Mouse (Mus musculus): ENCODE measurements around the gene Chrna1.
"Not testable (repeated sequence)": the region's sequence is repeated elsewhere in the genome, so short reads cannot be mapped to it uniquely, and the experiment has no call there.

The Chrna1 gene

GRCm38 (mm10) chr2:73557956-73558355 lies 22.2 kb downstream of the Chrna1 start:
- CTCF ChIA-PET: no interaction called here

GRCm38 (mm10) chr2:73557061-73557460 lies 23.1 kb downstream of the Chrna1 start:
- CTCF ChIA-PET: not testable (repeated sequence)

GRCm38 (mm10) chr2:73554389-73554788 lies 25.7 kb downstream of the Chrna1 start:
- CTCF ChIA-PET: interaction anchor here (0.5 kb wide), 1 partner anchor 11 kb away, joined by 11 read pairs; no protein-coding TSS in a partner anchor

GRCm38 (mm10) chr2:73552926-73553325 lies 27.2 kb downstream of the Chrna1 start:
- CTCF ChIA-PET: no interaction called here

GRCm38 (mm10) chr2:73550725-73551124 lies 29.4 kb downstream of the Chrna1 start:
- CTCF ChIA-PET: interaction anchor here (1.0 kb wide), 1 partner anchor 101 kb away, joined by 16 read pairs; no protein-coding TSS in a partner anchor

GRCm38 (mm10) chr2:73548542-73548941 lies 31.6 kb downstream of the Chrna1 start:
- CTCF ChIA-PET: no interaction called here

GRCm38 (mm10) chr2:73547256-73547655 lies 32.9 kb downstream of the Chrna1 start:
- CTCF ChIA-PET: interaction anchor here (0.7 kb wide), 1 partner anchor 54 kb away, joined by 3 read pairs; no protein-coding TSS in a partner anchor

GRCm38 (mm10) chr2:73545556-73545955 lies 34.6 kb downstream of the Chrna1 start:
- CTCF ChIA-PET: no interaction called here

GRCm38 (mm10) chr2:73540450-73541162 lies 39.5 kb downstream of the Chrna1 start:
- CTCF ChIA-PET: interaction anchor here (0.6 kb wide), 1 partner anchor 1129 kb away, joined by 4 read pairs; no protein-coding TSS in a partner anchor

GRCm38 (mm10) chr2:73539697-73540096 lies 40.4 kb downstream of the Chrna1 start:
- CTCF ChIA-PET: interaction anchor here (0.6 kb wide), 1 partner anchor 225 kb away, joined by 4 read pairs; no protein-coding TSS in a partner anchor

GRCm38 (mm10) chr2:73539141-73539540 lies 41.0 kb downstream of the Chrna1 start:
- CTCF ChIA-PET: interaction anchor here (0.6 kb wide), 1 partner anchor 224 kb away, joined by 4 read pairs; no protein-coding TSS in a partner anchor

- CTCF ChIA-PET: no interaction called here
Measured at GRCm38 (mm10) chr2:73538590-73538989, 41.5 kb downstream of the Chrna1 start.

- CTCF ChIA-PET: no interaction called here
Measured at GRCm38 (mm10) chr2:73536091-73536783, 43.9 kb downstream of the Chrna1 start.

- CTCF ChIA-PET: no interaction called here
Measured at GRCm38 (mm10) chr2:73534720-73535119, 45.4 kb downstream of the Chrna1 start.

- CTCF ChIA-PET: interaction anchor here (0.7 kb wide), 1 partner anchor 69 kb away, joined by 5 read pairs; no protein-coding TSS in a partner anchor
Measured at GRCm38 (mm10) chr2:73530487-73530886, 49.7 kb downstream of the Chrna1 start.

- CTCF ChIA-PET: interaction anchor here (0.7 kb wide), 1 partner anchor 68 kb away, joined by 5 read pairs; no protein-coding TSS in a partner anchor
Measured at GRCm38 (mm10) chr2:73529356-73530330, 50.5 kb downstream of the Chrna1 start, which contains the start of gene Wipf1. Wipf1 (minus strand) TSS chr2:73529734.

- CTCF ChIA-PET: interaction anchor here (0.6 kb wide), 1 partner anchor 19 kb away, joined by 24 read pairs; no protein-coding TSS in a partner anchor
Measured at GRCm38 (mm10) chr2:73528516-73529355, 51.4 kb downstream of the Chrna1 start.

- CTCF ChIA-PET: interaction anchor here (0.6 kb wide), 1 partner anchor 19 kb away, joined by 24 read pairs; no protein-coding TSS in a partner anchor
Measured at GRCm38 (mm10) chr2:73527956-73528355, 52.2 kb downstream of the Chrna1 start.

GRCm38 (mm10) chr2:73526691-73527090 lies 53.4 kb downstream of the Chrna1 start:
- CTCF ChIA-PET: no interaction called here

GRCm38 (mm10) chr2:73522891-73523290 lies 57.2 kb downstream of the Chrna1 start:
- CTCF ChIA-PET: no interaction called here
